Mouse (Mus musculus): ENCODE measurements around the gene Ccnd3.
A peak's percentile ranks its signal among the peaks of the same experiment; 100 is the strongest.
"Not testable (repeated sequence)": the region's sequence is repeated elsewhere in the genome, so short reads cannot be mapped to it uniquely, and the experiment has no call there.

The Ccnd3 gene

GRCm38 (mm10) chr17:47596839-47597164 lies 92.0 kb downstream of the Ccnd3 start:
- DNase-seq = no peak

GRCm38 (mm10) chr17:47597261-47597660 lies 92.4 kb downstream of the Ccnd3 start:
- no peak for DNase-seq

GRCm38 (mm10) chr17:47597838-47598579 lies 93.2 kb downstream of the Ccnd3 start:
- DNase-seq = peak; percentile 37

- not testable (repeated sequence) for DNase-seq
These were observed 93.9 kb downstream of the Ccnd3 start for GRCm38 (mm10) chr17:47598580-47599304.

- DNase-seq = no peak
These were observed 94.9 kb downstream of the Ccnd3 start for GRCm38 (mm10) chr17:47599511-47600297.

GRCm38 (mm10) chr17:47600601-47601388 lies 95.9 kb downstream of the Ccnd3 start:
- no peak for DNase-seq

- no peak for DNase-seq
These were observed 96.5 kb downstream of the Ccnd3 start for GRCm38 (mm10) chr17:47601389-47601755.

GRCm38 (mm10) chr17:47602289-47602688 lies 97.4 kb downstream of the Ccnd3 start:
- DNase-seq = no peak

- no peak for DNase-seq
These were observed 101.4 kb downstream of the Ccnd3 start for GRCm38 (mm10) chr17:47606220-47606619.

GRCm38 (mm10) chr17:47609182-47609581 lies 104.3 kb downstream of the Ccnd3 start:
- no peak for DNase-seq

- peak; percentile 97 for DNase-seq
These were observed 106.2 kb downstream of the Ccnd3 start, which contains the start of the genes Bysl, Med20 and Gm20517 for GRCm38 (mm10) chr17:47610849-47611660. Gene Bysl (minus strand): TSS chr17:47611492. Gene Med20 (plus strand): TSS chr17:47611582. Gene Gm20517 (plus strand): TSS chr17:47611589.

- DNase-seq = no peak
These were observed 106.8 kb downstream of the Ccnd3 start for GRCm38 (mm10) chr17:47611661-47611982.

- no peak for DNase-seq
These were observed 109.2 kb downstream of the Ccnd3 start for GRCm38 (mm10) chr17:47614018-47614417.

- DNase-seq = no peak
These were observed 111.3 kb downstream of the Ccnd3 start for GRCm38 (mm10) chr17:47616119-47616518.

GRCm38 (mm10) chr17:47616652-47617051 lies 111.8 kb downstream of the Ccnd3 start:
- DNase-seq = no peak

- no peak for DNase-seq
These were observed 112.9 kb downstream of the Ccnd3 start for GRCm38 (mm10) chr17:47617605-47618307.

- no peak for DNase-seq
These were observed 113.9 kb downstream of the Ccnd3 start for GRCm38 (mm10) chr17:47618556-47619311.

- no peak for DNase-seq
These were observed 118.2 kb downstream of the Ccnd3 start for GRCm38 (mm10) chr17:47622912-47623554.

GRCm38 (mm10) chr17:47624572-47624971 lies 119.7 kb downstream of the Ccnd3 start:
- DNase-seq = not testable (repeated sequence)

GRCm38 (mm10) chr17:47625088-47625487 lies 120.2 kb downstream of the Ccnd3 start:
- no peak for DNase-seq
